Mouse (Mus musculus) MEL (cell line): ENCODE measurements around the gene Dync1h1. TPM values are rescaled to one million over a fixed set of nuclear protein-coding genes. Genes with fewer than 3 reads are reported as not detected.

Experiments used
- polyA plus RNA-seq, 2 experiments: library from polyadenylated mRNA; stranded (reverse) in 1 of 2; unstranded in 1 of 2; fragments of >175 nt in 1 of 2; fragments of >200 nt in 1 of 2; gene quantifications; 2 replicates each; pipeline versions ENCODE4 v1.2.1 to v1.2.4; 2012; ENCODE audit warnings: low replicate concordance in 2 of 2, low read depth in 1 of 2; ENCODE audit not compliant: insufficient read length in 2 of 2, insufficient read depth in 1 of 2, missing spikeins in 1 of 2
- total RNA-seq: library from RNA; depleted of rRNA; stranded (reverse); fragments of 300-350 nt; gene quantifications from 2 replicates; pipeline ENCODE4 v1.2.3, GENCODE M21; 2012; rRNA removed

The Dync1h1 gene
- total and polyA plus RNA-seq, 3 experiments, result 98.2 to 230 (median 157) TPM

Other genes with a start within 250 kb of the Dync1h1 start
- 72.0 and 78.6 TPM in 2 replicates for gene Ppp2r5c, start 154.3 kb upstream of the Dync1h1 start, total RNA-seq
- gene Ppp2r5c, start 154.3 kb upstream of the Dync1h1 start, polyA plus RNA-seq, result 10 to 100 TPM; 93.9 to 100.0 TPM
- gene 1700001K19Rik, start 81.2 kb downstream of the Dync1h1 start, total RNA-seq, result not detected in 2 replicates
- under 1 TPM in 1 of 2 experiments, not detected in 1; 0.29 TPM for gene 1700001K19Rik, start 81.2 kb downstream of the Dync1h1 start, polyA plus RNA-seq
- 1,509 and 1,517 TPM in 2 replicates for gene Hsp90aa1, start 101.3 kb downstream of the Dync1h1 start, total RNA-seq
- 1,000 to 10,000 TPM in 1 of 2 experiments, 100 to 1,000 TPM in 1; 913 to 1,471 TPM for gene Hsp90aa1, start 101.3 kb downstream of the Dync1h1 start, polyA plus RNA-seq
- gene Wdr20, start 136.5 kb downstream of the Dync1h1 start, total RNA-seq, result 21.9 and 25.8 TPM in 2 replicates
- gene Wdr20, start 136.5 kb downstream of the Dync1h1 start, polyA plus RNA-seq, result 10 to 100 TPM in 1 of 2 experiments, not detected in 1; 18.8 TPM
- gene Mok, start 239.5 kb downstream of the Dync1h1 start, total RNA-seq, result 0.39 and 1.2 TPM in 2 replicates
- gene Mok, start 239.5 kb downstream of the Dync1h1 start, polyA plus RNA-seq, result 1 to 10 TPM in 1 of 2 experiments, not detected in 1; 1.6 TPM
- 2.7 and 4.2 TPM in 2 replicates for gene Zfp839, start 248.8 kb downstream of the Dync1h1 start, total RNA-seq
- 1 to 10 TPM in 1 of 2 experiments, not detected in 1; 5.0 TPM for gene Zfp839, start 248.8 kb downstream of the Dync1h1 start, polyA plus RNA-seq